Mouse (Mus musculus): ENCODE measurements at regions not wholly inside any gene's neighbourhood (a gene's known extent, or its start where the extent isn't known, plus 50 kb on each side); places are given as distances from the start of the nearest gene placed in this dataset.

GRCm38 (mm10) chr2:61088501-61088900 lies 125.5 kb upstream of the Rbms1 start:
- no peaks in the 10 kb centered on the region for H3K4me1 ChIP-seq (ENCODE audit: control insufficient read depth in 1 of 2, insufficient read depth in 2 of 2)
- in situ Hi-C loops (cut with MboI; ENCODE audit: low pct_ligation_motif_present, low pct_unique_long_range_greater_than_20kb, low sequenced_read_pairs): no loop called here
- H3K36me3 ChIP-seq (replicated peaks in 1 of 2; ENCODE audit: control insufficient read depth in 1 of 2, insufficient read depth in 1 of 2, low read length in 1 of 2): no peaks in the 10 kb centered on the region
- H3K9ac ChIP-seq (ENCODE audit: insufficient read depth, low read depth): no peak overlapping the region
- no peak overlapping the region for H3K4me3 ChIP-seq (replicated peaks in 1 of 3; ENCODE audit: low read depth in 2 of 3, low read length in 2 of 3, poor library complexity in 1 of 3)
- H3K27me3 ChIP-seq (replicated peaks): no peaks in the 10 kb centered on the region
- dilution Hi-C loops (cut with MboI; ENCODE audit: extremely low pct_ligation_motif_present, extremely low pct_unique_long_range_greater_than_20kb, low sequenced_read_pairs): no loop called here
- DNase-seq (ENCODE audit: extremely low read depth): no peak
- no peak overlapping the region for H3K4me2 ChIP-seq (ENCODE audit: insufficient read depth, low read depth, poor library complexity, severe bottlenecking)
- no peaks in the 10 kb centered on the region for H3K79me2 ChIP-seq (replicated peaks; ENCODE audit: control insufficient read depth, extremely low read depth, insufficient read depth, poor library complexity, severe bottlenecking)
- no peaks in the 10 kb centered on the region for H3K9me3 ChIP-seq (replicated peaks; ENCODE audit: low read length)
- H3K27ac ChIP-seq (ENCODE audit: insufficient read depth, low read depth): no peak overlapping the region
- TF ChIP-seq SIN3A (IDR thresholded peaks at IDR 0.05; ENCODE audit: low read length) (no peak), SMC3 (IDR thresholded peaks at IDR 0.05; ENCODE audit: low read depth, low read length) (no peak), CHD1 (IDR thresholded peaks at IDR 0.05; ENCODE audit: low read depth, low read length) (no peak), JUND (conservative IDR thresholded peaks at IDR 0.05; ENCODE audit: low read depth, low read length) (no peak), ZNF384 (IDR thresholded peaks at IDR 0.05; ENCODE audit: low read depth, low read length) (no peak), ZMIZ1 (IDR thresholded peaks at IDR 0.05; ENCODE audit: low read depth, low read length) (no peak), ZC3H11A (IDR thresholded peaks at IDR 0.05; ENCODE audit: low read depth, low read length) (no peak), TCF12 (IDR thresholded peaks at IDR 0.05; ENCODE audit: low read depth, low read length) (no peak), PAX5 (IDR thresholded peaks at IDR 0.05; ENCODE audit: low read length) (no peak), CTCF (conservative IDR thresholded peaks at IDR 0.05 in 1 of 2, IDR thresholded peaks at IDR 0.05 in 1 of 2; ENCODE audit: low read depth in 2 of 2, low read length in 2 of 2) (no peak), MXI1 (IDR thresholded peaks at IDR 0.05; ENCODE audit: low read depth, low read length) (no peak), USF2 (conservative IDR thresholded peaks at IDR 0.05; ENCODE audit: low read depth, low read length) (no peak), CHD2 (IDR thresholded peaks at IDR 0.05; ENCODE audit: low read length) (no peak), UBTF (IDR thresholded peaks at IDR 0.05; ENCODE audit: low read depth, low read length) (no peak), MEF2A (IDR thresholded peaks at IDR 0.05; ENCODE audit: borderline replicate concordance, low read depth, low read length) (no peak), HCFC1 (IDR thresholded peaks at IDR 0.05; ENCODE audit: low read depth, low read length) (no peak), MAX (IDR thresholded peaks at IDR 0.05; ENCODE audit: low read length) (no peak), IRF4 (IDR thresholded peaks at IDR 0.05; ENCODE audit: low read depth, low read length) (no peak), EP300 (IDR thresholded peaks at IDR 0.05; ENCODE audit: low read length) (no peak), MAFK (IDR thresholded peaks at IDR 0.05; ENCODE audit: insufficient replicate concordance, low read length) (no peak)

- no peak overlapping the region for H3K4me3 ChIP-seq (replicated peaks in 1 of 3; ENCODE audit: low read depth in 2 of 3, low read length in 2 of 3, poor library complexity in 1 of 3)
- H3K9ac ChIP-seq (ENCODE audit: insufficient read depth, low read depth): no peak overlapping the region
- no peaks in the 10 kb centered on the region for H3K27me3 ChIP-seq (replicated peaks)
- TF ChIP-seq EP300 (IDR thresholded peaks at IDR 0.05; ENCODE audit: low read length): no peak
- peak; percentile 23 for TF ChIP-seq RAD21 (IDR thresholded peaks at IDR 0.05; ENCODE audit: low read depth, low read length)
- H3K36me3 ChIP-seq (replicated peaks in 1 of 2; ENCODE audit: control insufficient read depth in 1 of 2, insufficient read depth in 1 of 2, low read length in 1 of 2): no peaks in the 10 kb centered on the region
- H3K9me3 ChIP-seq (replicated peaks; ENCODE audit: low read length): no peaks in the 10 kb centered on the region
- H3K27ac ChIP-seq (ENCODE audit: insufficient read depth, low read depth): no peak overlapping the region
- dilution Hi-C loops (cut with MboI; ENCODE audit: extremely low pct_ligation_motif_present, extremely low pct_unique_long_range_greater_than_20kb, low sequenced_read_pairs): no loop called here
- H3K4me2 ChIP-seq (ENCODE audit: insufficient read depth, low read depth, poor library complexity, severe bottlenecking): no peak overlapping the region
- no peaks in the 10 kb centered on the region for H3K79me2 ChIP-seq (replicated peaks; ENCODE audit: control insufficient read depth, extremely low read depth, insufficient read depth, poor library complexity, severe bottlenecking)
- no peaks in the 10 kb centered on the region for H3K4me1 ChIP-seq (ENCODE audit: control insufficient read depth in 1 of 2, insufficient read depth in 2 of 2)
- in situ Hi-C loops (cut with MboI; ENCODE audit: low pct_ligation_motif_present, low pct_unique_long_range_greater_than_20kb, low sequenced_read_pairs): no loop called here
- DNase-seq (ENCODE audit: extremely low read depth): no peak
Observed at GRCm38 (mm10) chr2:61084835-61085234, 121.8 kb upstream of the Rbms1 start.
